Mouse (Mus musculus) heart, embryonic 13.5 days (tissue): ENCODE results near the gene Cd151. TPM values are rescaled to one million over a fixed set of nuclear protein-coding genes. Genes with fewer than 3 reads are reported as not detected.
"Not testable (repeated sequence)": the region's sequence is repeated elsewhere in the genome, so short reads cannot be mapped to it uniquely, and the experiment has no call there.

Source experiments
- ATAC-seq: fragments of 200-750 bp; cut with Nextera tagmentation; 2 replicates; pipeline ENCODE4 v1.8.0; 2017; ENCODE audit warnings: moderate TSS enrichment; ENCODE audit not compliant: insufficient number of reproducible peaks, low FRiP score, low TSS enrichment; ENCODE audit errors: extremely low read depth
- H3K27ac ChIP-seq: fragments of 300-500 bp; sonication (generic); replicated peaks from 2 replicates; pipeline ENCODE4 v1.5.1; 2015; ENCODE audit warnings: moderate library complexity, mild to moderate bottlenecking, inconsistent platforms
- H3K27me3 ChIP-seq: fragments of 300-500 bp; sonication (generic); replicated peaks from 2 replicates; pipeline ENCODE4 v1.6.1; 2015; ENCODE audit warnings: mild to moderate bottlenecking, inconsistent platforms
- H3K36me3 ChIP-seq: fragments of 300-500 bp; sonication (generic); 2 replicates; pipeline ENCODE4 v1.6.1; 2015; ENCODE audit warnings: mild to moderate bottlenecking, inconsistent platforms
- H3K4me1 ChIP-seq: fragments of 300-500 bp; sonication (generic); 2 replicates; pipeline ENCODE4 v1.6.1; 2015; ENCODE audit warnings: inconsistent platforms
- H3K4me2 ChIP-seq: fragments of 300-500 bp; sonication (generic); 2 replicates; pipeline ENCODE4 v1.6.1; 2015; ENCODE audit warnings: inconsistent platforms, mild to moderate bottlenecking, moderate library complexity
- H3K4me3 ChIP-seq: fragments of 300-500 bp; sonication (generic); 2 replicates; pipeline ENCODE4 v1.5.1; 2015; ENCODE audit warnings: moderate library complexity, mild to moderate bottlenecking, inconsistent platforms
- H3K9ac ChIP-seq: fragments of 300-500 bp; sonication (generic); 2 replicates; pipeline ENCODE4 v1.6.1; 2015; ENCODE audit warnings: inconsistent platforms, mild to moderate bottlenecking, moderate library complexity
- H3K9me3 ChIP-seq: fragments of 300-500 bp; sonication (generic); 2 replicates; pipeline ENCODE4 v1.6.1; 2016; ENCODE audit warnings: inconsistent platforms
- WGBS: fragments of 180-500 bp; shearing (Covaris S2); methylation state at CpG from one replicate; pipeline ENCODE4 v1.1.7; 2015; ENCODE audit warnings: mixed read lengths; 5-methylcytosine and 5-hydroxymethylcytosine counted together
- polyA plus RNA-seq: library from polyadenylated mRNA; unstranded; fragments of >200 nt; fragmentation: Nextera tagmentation; extraction: Ambion mirVana; gene quantifications from 2 replicates; pipeline ENCODE4 v1.2.1, GENCODE M21; 2015

Cd151 gene
- polyA plus RNA-seq, 1 experiment from 2014 or later, result 31.4 TPM

DNA sequence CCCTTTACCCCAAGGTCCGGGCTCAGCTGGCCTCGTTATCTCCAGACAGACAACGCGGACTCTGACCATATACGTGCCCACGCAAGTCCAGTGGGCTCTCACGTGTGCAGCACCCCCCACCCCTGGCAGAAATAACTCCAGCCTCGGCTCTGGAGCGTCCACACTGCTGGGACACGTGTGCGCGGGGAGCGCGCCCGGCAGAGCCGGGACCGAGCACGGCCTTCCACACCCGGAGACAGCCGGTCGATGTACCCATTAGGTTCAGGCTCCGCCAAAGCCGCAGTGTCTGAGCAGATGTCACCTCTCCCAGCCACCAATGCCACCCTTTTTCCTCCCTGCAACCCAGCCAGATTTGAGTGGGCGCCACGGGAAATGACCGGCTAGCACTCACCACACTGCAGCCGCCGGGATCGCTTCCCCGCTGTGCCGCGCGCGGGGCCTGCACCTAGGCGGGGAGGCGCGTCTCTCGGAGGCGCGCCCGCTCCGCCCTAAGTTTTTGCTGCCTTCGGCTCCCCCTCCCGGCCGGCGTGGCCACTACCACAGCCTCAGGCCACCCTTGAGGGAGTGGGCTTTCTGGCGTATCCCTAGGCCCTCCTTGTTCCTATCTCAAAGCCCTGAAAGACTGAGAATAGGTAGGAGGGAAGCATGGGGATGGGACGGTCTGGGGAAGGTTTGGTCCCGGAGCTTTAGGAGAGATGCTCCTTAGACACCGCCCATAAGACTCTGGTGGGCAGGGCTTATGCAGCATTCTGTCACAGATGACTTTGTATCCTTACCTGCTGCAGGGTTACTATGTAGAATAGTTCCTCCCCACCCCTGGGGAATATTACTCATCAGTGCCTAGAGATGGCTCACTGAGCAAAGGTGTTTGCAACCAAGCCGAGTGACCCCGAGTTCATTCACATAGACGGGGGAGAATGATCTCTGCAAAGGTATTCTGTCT, 29.7 kb upstream of the Cd151 start, which contains the start of gene Slc25a22:
TSS of gene Slc25a22 (minus strand) at position 715 of the 943 bp plus-strand sequence.
- H3K27ac ChIP-seq, result peak within 1 kb of the TSS; percentile 62
- peak within 1 kb of the TSS; percentile 90 for H3K9ac ChIP-seq
- H3K4me1 ChIP-seq, result peaks cover 56% of the 10 kb centered on the region
- H3K4me3 ChIP-seq, result peak within 1 kb of the TSS; percentile 77
- no peaks in the 10 kb centered on the region for H3K27me3 ChIP-seq
- peak within 1 kb of the TSS; percentile 96 for H3K4me2 ChIP-seq
- 6% methylated on average over 53 of the region's 53 CpGs for WGBS
- H3K9me3 ChIP-seq, result no peaks in the 10 kb centered on the region
- peaks cover 57% of the 10 kb centered on the region for H3K36me3 ChIP-seq
- ATAC-seq, result peak; percentile 58; the same call in 1 of the 2 replicates

GRCm38 (mm10) chr7:141438201-141438968, 28.8 kb upstream of the Cd151 start:
- WGBS, result 89% methylated on average over 12 of the region's 12 CpGs
- H3K9ac ChIP-seq, result no peak overlapping the region
- H3K4me3 ChIP-seq, result no peak overlapping the region
- no peak overlapping the region for H3K27ac ChIP-seq
- ATAC-seq, result no peak
- H3K9me3 ChIP-seq, result no peaks in the 10 kb centered on the region
- H3K4me1 ChIP-seq, result peaks cover 66% of the 10 kb centered on the region
- peaks cover 48% of the 10 kb centered on the region for H3K36me3 ChIP-seq
- no peaks in the 10 kb centered on the region for H3K27me3 ChIP-seq
- no peak overlapping the region for H3K4me2 ChIP-seq

DNA sequence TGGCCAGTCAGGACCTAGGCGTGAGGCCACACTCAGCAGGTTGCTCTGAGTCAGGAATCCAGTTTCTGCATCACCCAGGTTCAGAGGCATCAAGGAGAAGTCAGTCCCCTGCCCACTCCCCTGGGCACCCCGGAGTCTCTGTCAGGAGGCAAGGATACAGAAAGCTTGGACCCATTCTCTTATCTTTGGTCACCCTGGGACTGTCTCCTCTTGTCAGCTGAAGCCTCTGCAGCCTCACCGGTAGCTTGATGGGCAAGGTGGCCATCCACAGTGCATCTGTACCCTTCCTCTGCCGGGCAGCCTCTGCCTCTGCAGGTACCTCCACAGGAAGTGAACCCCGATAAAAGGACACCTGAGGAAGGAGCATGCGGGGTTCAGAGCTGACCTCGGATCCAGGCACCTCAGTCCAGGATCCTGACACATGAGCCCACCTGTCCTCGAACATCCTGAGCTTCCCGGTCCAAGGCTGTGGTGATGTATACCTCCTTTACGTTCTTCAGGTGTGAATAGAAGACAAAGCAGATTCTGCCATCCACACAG, 28.0 kb upstream of the Cd151 start:
- no peak for ATAC-seq
- Histone ChIP-seq H3K4me3 (no peak overlapping the region), H3K36me3 (peaks cover 43% of the 10 kb centered on the region), H3K4me2 (no peak overlapping the region), H3K27ac (no peak overlapping the region), H3K9ac (no peak overlapping the region), H3K4me1 (peaks cover 65% of the 10 kb centered on the region), H3K9me3 (no peaks in the 10 kb centered on the region), H3K27me3 (no peaks in the 10 kb centered on the region)
- WGBS, result 93% methylated on average over 10 of the region's 10 CpGs

DNA sequence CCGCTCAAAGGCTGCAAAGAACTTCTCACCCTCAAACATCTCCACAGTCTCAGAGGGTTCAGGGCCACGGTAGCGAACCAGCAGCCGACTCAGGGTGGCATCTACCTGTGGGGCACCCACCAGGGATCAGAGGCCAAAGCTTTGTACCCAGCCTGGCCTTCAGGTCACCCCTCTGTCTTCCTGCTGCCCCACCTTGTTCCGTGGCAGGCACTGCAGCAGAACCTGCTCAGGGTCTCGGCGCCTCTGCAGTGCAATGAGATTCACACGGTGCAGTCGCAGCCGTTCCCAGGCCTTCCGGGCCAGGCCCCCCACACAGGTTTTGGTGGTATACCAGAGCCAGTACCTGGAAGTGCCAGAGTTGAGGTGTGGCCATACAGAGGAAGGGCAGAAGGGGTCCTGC, 27.4 kb upstream of the Cd151 start:
- no peak for ATAC-seq
- H3K4me1 ChIP-seq, result peaks cover 61% of the 10 kb centered on the region

GRCm38 (mm10) chr7:141440613-141441012, 26.6 kb upstream of the Cd151 start:
- Histone ChIP-seq H3K9me3 (no peaks in the 10 kb centered on the region), H3K4me2 (no peak overlapping the region), H3K27me3 (no peaks in the 10 kb centered on the region), H3K4me3 (no peak overlapping the region), H3K4me1 (peaks cover 55% of the 10 kb centered on the region), H3K9ac (no peak overlapping the region), H3K36me3 (peaks cover 43% of the 10 kb centered on the region), H3K27ac (no peak overlapping the region)
- WGBS, result 23% methylated on average over 6 of the region's 6 CpGs
- no peak for ATAC-seq

More for the DNA sequence above, 27.4 kb upstream of the Cd151 start:
- H3K4me2 ChIP-seq, result no peak overlapping the region
- H3K9me3 ChIP-seq, result no peaks in the 10 kb centered on the region
- no peak overlapping the region for H3K27ac ChIP-seq
- WGBS, result 93% methylated on average over 11 of the region's 11 CpGs
- H3K4me3 ChIP-seq, result no peak overlapping the region
- peaks cover 43% of the 10 kb centered on the region for H3K36me3 ChIP-seq
- no peaks in the 10 kb centered on the region for H3K27me3 ChIP-seq
- no peak overlapping the region for H3K9ac ChIP-seq

- Histone ChIP-seq H3K9ac (0 out of 2 replicates have a peak overlapping the region, but pooled peaks have one; percentile 24), H3K9me3 (no peaks in the 10 kb centered on the region)
- no peak for ATAC-seq
Measured at GRCm38 (mm10) chr7:141441460-141441859, 25.7 kb upstream of the Cd151 start.

DNA sequence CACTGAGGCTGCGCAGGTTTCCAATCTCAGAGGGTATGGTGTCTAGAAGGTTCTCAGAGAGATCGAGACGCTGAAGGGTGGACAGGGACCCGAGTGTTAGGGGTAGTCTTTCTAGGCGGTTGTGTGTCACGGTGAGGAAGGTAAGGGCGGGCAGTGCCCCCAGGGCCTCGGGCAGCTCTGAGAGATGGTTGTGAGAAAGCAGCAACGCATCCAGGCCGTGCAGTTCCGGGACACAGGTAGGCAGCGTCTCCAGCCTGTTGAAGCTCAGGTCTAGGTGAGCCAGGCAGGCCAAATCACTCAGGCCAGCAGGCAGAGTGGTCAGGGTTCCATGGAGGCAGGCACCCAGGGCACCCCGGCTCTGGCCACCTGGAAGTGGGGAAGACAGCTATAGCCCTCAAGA, 25.0 kb upstream of the Cd151 start:
- H3K9me3 ChIP-seq, result no peaks in the 10 kb centered on the region
- H3K36me3 ChIP-seq, result peaks cover 43% of the 10 kb centered on the region
- peaks cover 44% of the 10 kb centered on the region for H3K4me1 ChIP-seq
- H3K4me2 ChIP-seq, result peak overlapping the region; percentile 86
- H3K4me3 ChIP-seq, result peak overlapping the region; percentile 59
- no peak overlapping the region for H3K27ac ChIP-seq
- WGBS, result 91% methylated on average over 13 of the region's 13 CpGs
- no peak for ATAC-seq
- H3K27me3 ChIP-seq, result no peaks in the 10 kb centered on the region
- H3K9ac ChIP-seq, result peak overlapping the region; percentile 79

More at GRCm38 (mm10) chr7:141441460-141441859, 25.7 kb upstream of the Cd151 start:
- H3K27ac ChIP-seq, result no peak overlapping the region
- no peaks in the 10 kb centered on the region for H3K27me3 ChIP-seq
- H3K4me2 ChIP-seq, result no peak overlapping the region
- H3K4me1 ChIP-seq, result peaks cover 47% of the 10 kb centered on the region
- 90% methylated on average over 9 of the region's 9 CpGs for WGBS
- peaks cover 43% of the 10 kb centered on the region for H3K36me3 ChIP-seq
- H3K4me3 ChIP-seq, result no peak overlapping the region

DNA sequence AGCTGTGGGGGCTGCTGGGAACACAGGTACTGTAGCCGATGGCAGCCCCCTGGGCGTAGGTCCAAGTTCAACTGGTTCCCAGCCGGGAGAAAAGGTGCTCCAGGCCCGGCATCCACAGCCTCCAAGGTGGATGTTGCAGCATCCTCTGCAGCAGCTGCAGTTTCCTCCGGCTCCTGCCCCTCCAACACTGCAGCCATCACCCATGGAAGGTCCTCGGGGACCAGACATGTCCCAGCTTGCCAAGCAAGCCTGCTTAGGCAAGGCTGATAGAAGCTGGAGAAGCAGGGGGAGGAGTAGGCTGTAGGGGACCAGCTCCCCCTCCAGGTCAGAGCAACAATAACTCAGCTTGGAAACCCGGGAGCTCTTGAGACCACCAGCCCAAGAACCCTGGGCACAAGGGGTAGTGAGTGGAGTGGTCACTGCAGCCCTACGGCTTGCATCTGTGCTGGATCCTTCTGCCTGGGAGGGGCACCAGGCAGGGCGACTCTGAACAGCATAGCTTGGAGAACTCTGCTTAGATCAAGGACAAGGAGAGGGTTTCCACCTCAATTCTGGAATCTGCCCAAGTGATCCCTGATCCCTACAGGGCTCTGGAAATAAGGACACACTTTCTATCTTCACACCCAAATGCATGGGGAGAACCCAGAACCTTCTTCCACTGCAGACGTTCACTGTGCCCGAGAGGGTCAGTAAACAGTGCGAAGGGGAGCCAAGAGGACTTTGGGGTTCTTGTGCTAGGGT, 23.9 kb upstream of the Cd151 start:
- H3K9ac ChIP-seq, result peak overlapping the region; percentile 79
- peak overlapping the region; percentile 86 for H3K4me2 ChIP-seq
- H3K27me3 ChIP-seq, result no peaks in the 10 kb centered on the region
- peaks cover 44% of the 10 kb centered on the region for H3K4me1 ChIP-seq
- peak overlapping the region; percentile 48 for H3K27ac ChIP-seq
- 21% methylated on average over 12 of the region's 12 CpGs for WGBS
- peaks cover 38% of the 10 kb centered on the region for H3K36me3 ChIP-seq
- H3K9me3 ChIP-seq, result no peaks in the 10 kb centered on the region
- H3K4me3 ChIP-seq, result peak overlapping the region; percentile 59
- no peak for ATAC-seq

GRCm38 (mm10) chr7:141443828-141444237, 23.4 kb upstream of the Cd151 start, which contains the start of gene Pidd1:
TSS of gene Pidd1 (minus strand) at chr7:141444025.
- peak within 1 kb of the TSS; percentile 79 for H3K9ac ChIP-seq
- WGBS, result under 1% methylated on average over 25 of the region's 25 CpGs
- H3K4me1 ChIP-seq, result peaks cover 50% of the 10 kb centered on the region
- peak within 1 kb of the TSS; percentile 59 for H3K4me3 ChIP-seq
- peak within 1 kb of the TSS; percentile 86 for H3K4me2 ChIP-seq
- peaks cover 38% of the 10 kb centered on the region for H3K36me3 ChIP-seq
- peak within 1 kb of the TSS; percentile 76 for H3K27ac ChIP-seq
- ATAC-seq, result no peak
- H3K27me3 ChIP-seq, result no peaks in the 10 kb centered on the region
- no peaks in the 10 kb centered on the region for H3K9me3 ChIP-seq

DNA sequence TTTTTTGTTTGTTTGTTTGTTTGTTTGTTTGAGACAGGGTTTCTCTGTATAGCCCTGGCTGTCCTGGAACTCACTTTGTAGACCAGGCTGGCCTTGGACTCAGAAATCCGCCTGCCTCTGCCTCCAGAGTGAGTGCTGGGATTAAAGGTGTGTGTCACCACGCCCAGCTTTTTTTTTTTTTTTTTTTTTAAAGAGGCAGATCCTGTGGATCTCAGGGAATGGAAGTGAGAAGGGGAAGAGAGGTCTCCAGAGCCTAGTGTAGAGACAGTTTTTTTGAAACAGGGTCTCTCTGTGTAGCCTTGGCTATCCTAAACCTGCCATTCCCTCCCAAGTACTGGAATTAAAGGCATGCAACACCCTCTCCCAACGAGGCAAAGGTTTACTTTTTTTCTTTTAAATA, 20.8 kb upstream of the Cd151 start:
- H3K4me3 ChIP-seq, result peak overlapping the region; percentile 85; the same call in 1 of the 2 replicates
- 78% methylated on average over 3 of the region's 3 CpGs for WGBS
- peaks cover 44% of the 10 kb centered on the region for H3K4me1 ChIP-seq
- not testable (repeated sequence) for H3K27me3 ChIP-seq, H3K9ac ChIP-seq, H3K9me3 ChIP-seq, ATAC-seq, H3K27ac ChIP-seq
- peak overlapping the region; percentile 95 for H3K4me2 ChIP-seq
- peaks cover 40% of the 10 kb centered on the region for H3K36me3 ChIP-seq
